Mouse (Mus musculus) layer of hippocampus, adult 2 months (tissue): ENCODE results near the gene Plekha4. TPM values are rescaled to one million over a fixed set of nuclear protein-coding genes. Genes with fewer than 3 reads are reported as not detected.

Experiments
- DNase-seq, 2 experiments: peaks; one replicate each; pipeline ENCODE4 v3.0.0; 2022; ENCODE audit warnings: low spot score in 2 of 2
- H3K27ac ChIP-seq: fragments of 200-600 bp; 2 replicates; pipeline ENCODE4 v1.8.1; 2022
- H3K4me3 ChIP-seq: fragments of 200-600 bp; 2 replicates; pipeline ENCODE4 v1.8.1; 2022; ENCODE audit warnings: mild to moderate bottlenecking
- CTCF ChIP-seq: fragments of 200-600 bp; conservative IDR thresholded peaks from 2 replicates; pipeline ENCODE4 v1.8.1; 2022; ENCODE audit warnings: antibody characterized with exemption, mild to moderate bottlenecking, moderate library complexity
- total RNA-seq, 2 experiments: library from RNA; stranded (reverse); gene quantifications; 2 replicates each; pipeline ENCODE4 v1.2.3; 2021

Gene Plekha4
- total RNA-seq, 2 experiments from 2014 or later: 0.52 to 0.79 TPM

- H3K27ac ChIP-seq: no peak overlapping the region
- DNase-seq: no peak
- no peak overlapping the region for H3K4me3 ChIP-seq
- TF ChIP-seq CTCF: no peak
These were observed 45.8 kb downstream of the Plekha4 start for GRCm38 (mm10) chr7:45571966-45572365.

GRCm38 (mm10) chr7:45573954-45574353 is 47.8 kb downstream of the Plekha4 start:
- no peak for TF ChIP-seq CTCF
- DNase-seq: no peak
- no peak overlapping the region for H3K27ac ChIP-seq
- no peak overlapping the region for H3K4me3 ChIP-seq

GRCm38 (mm10) chr7:45574472-45575379 is 48.6 kb downstream of the Plekha4 start:
- Histone ChIP-seq H3K27ac (no peak overlapping the region), H3K4me3 (no peak overlapping the region)
- DNase-seq: no peak
- no peak for TF ChIP-seq CTCF

DNA sequence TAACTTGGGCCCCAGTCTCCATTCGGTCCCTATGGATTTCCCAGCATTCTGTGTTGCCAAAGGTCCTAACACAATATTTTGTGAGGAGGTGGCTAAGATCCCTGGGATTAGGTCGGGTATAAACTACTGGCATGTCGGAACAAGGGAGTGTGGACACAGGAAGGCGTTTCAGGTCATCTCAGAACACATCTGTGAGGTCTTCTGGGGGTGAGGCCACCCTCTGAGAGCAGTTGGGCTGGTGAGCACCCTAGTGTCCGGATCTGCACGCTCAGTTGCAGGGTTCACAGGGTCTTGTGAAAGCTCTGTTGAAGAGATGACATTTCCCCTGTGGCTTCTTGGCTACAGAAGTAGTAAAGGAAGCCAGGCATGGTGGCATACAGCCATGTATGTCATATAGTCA is 59.8 kb downstream of the Plekha4 start:
- Histone ChIP-seq H3K4me3 (no peak overlapping the region), H3K27ac (no peak overlapping the region)
- DNase-seq: no peak
- no peak for TF ChIP-seq CTCF

DNA sequence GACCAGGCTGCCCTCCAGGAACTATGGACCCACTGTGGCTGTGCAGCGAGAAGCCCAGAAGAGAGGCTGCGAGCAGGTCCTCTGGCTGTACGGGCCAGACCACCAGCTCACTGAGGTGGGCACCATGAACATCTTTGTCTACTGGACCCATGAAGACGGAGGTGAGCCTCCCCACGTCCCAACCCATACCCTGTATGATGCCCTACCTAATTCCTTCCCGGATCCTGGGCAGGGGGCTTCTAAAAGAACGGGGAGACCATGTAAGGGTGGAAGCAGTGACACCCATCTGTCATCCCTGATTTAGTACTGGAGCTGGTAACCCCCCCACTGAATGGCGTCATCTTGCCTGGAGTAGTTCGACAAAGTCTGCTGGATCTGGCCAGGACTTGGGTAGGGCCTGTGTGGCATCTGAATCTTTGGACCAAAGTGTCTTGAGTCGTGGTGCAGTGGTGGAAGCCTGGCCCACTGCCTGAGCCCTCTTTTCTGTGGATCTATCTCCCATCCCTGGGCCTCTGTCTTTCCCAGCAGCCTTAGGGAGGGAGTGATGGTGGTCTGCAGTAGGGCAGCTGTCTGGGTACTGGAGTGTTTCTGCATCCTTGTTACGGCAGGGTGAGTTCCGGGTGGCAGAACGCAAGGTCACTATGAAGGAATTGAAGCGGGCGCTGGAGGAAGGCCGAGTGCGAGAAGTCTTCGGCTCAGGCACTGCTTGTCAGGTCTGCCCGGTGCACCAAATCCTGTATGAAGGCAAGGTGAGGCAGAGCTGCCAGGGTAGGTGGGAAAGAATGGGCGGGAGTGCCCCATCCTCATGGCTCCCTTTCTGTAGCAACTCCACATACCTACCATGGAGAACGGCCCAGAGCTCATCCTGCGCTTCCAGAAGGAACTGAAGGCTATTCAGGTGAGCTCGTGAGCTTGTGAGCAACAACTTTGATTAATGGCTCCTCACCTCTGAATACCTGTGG is 61.8 kb downstream of the Plekha4 start:
- Histone ChIP-seq H3K27ac (no peak overlapping the region), H3K4me3 (no peak overlapping the region)
- DNase-seq: no peak
- TF ChIP-seq CTCF: no peak

DNA sequence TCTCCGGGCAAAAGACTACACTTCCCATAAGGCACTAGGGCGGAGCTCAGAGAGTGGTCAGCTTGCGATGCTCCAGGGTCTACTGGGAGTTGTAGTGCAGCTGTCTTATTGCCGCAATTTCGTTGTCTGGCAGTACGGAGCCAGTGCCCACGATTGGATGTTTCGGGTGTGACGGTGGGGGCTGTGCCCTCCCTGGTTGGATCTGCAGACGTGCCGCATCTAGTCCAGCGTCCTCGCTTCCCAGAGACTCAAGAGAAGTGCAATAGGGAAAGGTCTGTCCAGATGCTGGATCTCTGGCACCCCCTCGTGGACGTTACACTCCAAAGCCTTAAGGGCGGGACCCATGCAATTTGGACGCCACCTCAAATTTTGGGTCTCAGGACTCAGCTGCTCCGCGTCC is 63.0 kb downstream of the Plekha4 start:
- peak; percentile 94 to 99 for DNase-seq
- TF ChIP-seq CTCF: peak; percentile 86
- H3K27ac ChIP-seq: peak overlapping the region; percentile 87
- peak overlapping the region; percentile 49 for H3K4me3 ChIP-seq

GRCm38 (mm10) chr7:45589898-45590297 is 63.8 kb downstream of the Plekha4 start:
- H3K27ac ChIP-seq: peak overlapping the region; percentile 87
- TF ChIP-seq CTCF: no peak
- DNase-seq: no peak
- H3K4me3 ChIP-seq: peak overlapping the region; percentile 49; the same call in 1 of the 2 replicates

DNA sequence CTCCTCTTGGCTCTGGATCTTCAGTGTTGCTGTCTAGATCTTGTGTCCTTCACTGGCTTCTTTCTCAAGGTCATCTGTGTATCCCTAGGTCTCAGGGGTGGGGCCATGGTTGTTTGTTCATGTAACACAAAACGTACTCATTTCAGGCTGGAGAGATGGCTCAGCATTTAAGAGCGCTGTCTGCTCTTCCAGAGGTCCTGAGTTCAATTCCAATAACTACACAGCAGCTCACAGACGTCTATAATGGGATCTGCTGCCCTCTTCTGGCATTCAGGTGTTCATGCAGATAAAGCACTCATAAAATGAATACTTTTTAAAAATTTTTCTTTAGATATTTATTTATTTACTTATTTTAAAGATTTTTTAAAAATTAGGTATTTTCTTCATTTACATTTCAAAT is 64.7 kb downstream of the Plekha4 start:
- Histone ChIP-seq H3K4me3 (no peak overlapping the region), H3K27ac (no peak overlapping the region)
- TF ChIP-seq CTCF: peak; percentile 78
- no peak for DNase-seq

GRCm38 (mm10) chr7:45591880-45592279 is 65.8 kb downstream of the Plekha4 start:
- no peak for DNase-seq
- Histone ChIP-seq H3K27ac (no peak overlapping the region), H3K4me3 (no peak overlapping the region)
- TF ChIP-seq CTCF: no peak

DNA sequence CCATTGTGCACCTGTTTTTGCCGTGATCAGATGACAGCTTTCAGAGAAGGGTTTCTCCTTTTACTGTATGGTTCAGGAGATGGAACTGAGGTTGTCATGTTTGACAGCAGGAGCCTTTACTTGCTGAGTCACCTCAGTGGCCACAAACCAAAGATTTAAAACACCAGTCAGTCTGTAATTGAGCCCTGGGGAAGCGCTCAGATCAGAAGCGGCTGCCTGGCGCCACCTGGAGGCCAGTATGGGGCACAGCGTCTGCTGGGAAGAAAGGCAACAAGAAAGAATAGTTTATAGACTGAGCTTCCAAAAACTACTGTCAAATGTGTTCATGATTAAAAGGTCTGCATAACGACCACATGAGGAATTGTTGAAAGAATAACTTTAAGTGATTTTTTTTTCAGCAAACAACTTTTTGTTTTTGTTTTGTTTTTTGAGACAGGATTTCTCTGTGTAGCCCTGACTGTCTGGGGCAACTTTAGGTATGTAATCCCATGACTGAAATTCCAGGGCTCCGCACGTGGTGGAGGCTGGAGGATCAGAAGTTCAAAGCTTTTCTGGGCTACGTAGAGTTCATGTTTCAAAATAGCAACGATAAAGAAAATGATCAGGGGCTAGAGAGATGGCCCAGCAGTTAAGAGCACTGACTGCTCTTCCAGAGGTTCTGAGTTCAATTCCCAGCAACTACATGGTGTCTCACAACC is 67.1 kb downstream of the Plekha4 start:
- H3K4me3 ChIP-seq: no peak overlapping the region
- H3K27ac ChIP-seq: no peak overlapping the region
- peak; percentile 61 to 79 for DNase-seq
- TF ChIP-seq CTCF: peak; percentile 99

DNA sequence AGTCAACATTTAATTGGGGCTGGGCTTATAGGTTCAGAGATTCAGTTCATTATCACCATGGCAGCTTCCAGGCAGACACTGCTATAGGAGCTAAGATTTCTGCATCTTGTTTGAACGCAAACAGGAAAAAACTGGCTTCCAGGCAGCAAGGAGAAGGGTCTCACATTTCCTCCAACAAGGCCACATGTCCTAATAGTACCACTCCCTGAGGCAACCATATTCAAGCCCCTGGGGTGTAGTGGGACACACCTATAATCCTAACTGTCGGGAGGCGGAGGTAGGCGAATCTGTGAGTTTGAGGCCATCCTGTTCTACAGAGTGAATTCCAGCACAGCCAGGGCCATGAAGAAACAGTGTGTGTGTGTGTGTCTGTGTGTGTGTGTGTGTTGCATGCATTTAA is 69.0 kb downstream of the Plekha4 start:
- DNase-seq: no peak
- no peak for TF ChIP-seq CTCF
- Histone ChIP-seq H3K27ac (no peak overlapping the region), H3K4me3 (no peak overlapping the region)

DNA sequence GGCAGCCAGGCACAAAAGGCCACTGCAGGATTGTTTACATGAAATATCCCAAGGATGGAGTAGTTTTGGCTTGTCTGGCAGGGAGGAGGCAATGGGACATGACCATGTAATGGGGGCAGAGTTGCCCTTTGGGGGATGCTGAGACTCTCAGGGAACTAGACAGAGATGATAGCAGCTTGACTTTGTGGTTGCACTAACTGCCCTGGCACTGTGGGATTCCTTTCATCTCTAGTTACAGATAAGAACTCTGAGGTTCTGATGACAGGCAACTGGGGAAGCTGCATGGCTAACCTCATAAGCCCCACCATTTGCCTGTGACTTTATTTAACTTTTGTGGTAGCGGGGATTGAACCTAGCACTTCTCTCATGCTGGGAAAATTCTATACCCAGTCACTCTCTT is 70.0 kb downstream of the Plekha4 start:
- H3K27ac ChIP-seq: no peak overlapping the region
- TF ChIP-seq CTCF: no peak
- no peak overlapping the region for H3K4me3 ChIP-seq
- DNase-seq: no peak

GRCm38 (mm10) chr7:45597013-45597412 is 70.9 kb downstream of the Plekha4 start:
- H3K27ac ChIP-seq: no peak overlapping the region
- TF ChIP-seq CTCF: no peak
- no peak for DNase-seq
- H3K4me3 ChIP-seq: no peak overlapping the region
